Mouse (Mus musculus) bone marrow, adult 2 months (tissue): Measurements from ENCODE around the gene Prkg2.

Experiments used
- CTCF ChIP-seq: fragments of 200-500 bp; IDR thresholded peaks from 2 replicates; pipeline ENCODE4 v1.5.1; 2011; ENCODE audit warnings: low read length, control low read depth; ENCODE audit not compliant: control insufficient read depth, insufficient read depth
- POLR2A ChIP-seq: fragments of 200-500 bp; IDR thresholded peaks from 2 replicates; pipeline ENCODE4 v1.6.1; 2011; ENCODE audit warnings: low read depth, mild to moderate bottlenecking, control low read depth, low read length, borderline replicate concordance; ENCODE audit not compliant: control insufficient read depth

- TF ChIP-seq CTCF (no peak), POLR2A (no peak)
Observed at GRCm38 (mm10) chr5:98902339-98902738, 134.8 kb downstream of the Prkg2 start.
